Mouse (Mus musculus) E14TG2a.4 (cell line): ENCODE measurements around the gene Tab1.

Experiments used
- H3K27me3 ChIP-seq: 2 replicates; pipeline ENCODE4 v1.6.1; 2014; ENCODE audit warnings: low read length, control low read depth; ENCODE audit not compliant: insufficient read depth
- H3K36me3 ChIP-seq: 2 replicates; pipeline ENCODE4 v1.6.1; 2014; ENCODE audit warnings: low read length, control low read depth; ENCODE audit not compliant: insufficient read depth
- H3K4me1 ChIP-seq: replicated peaks from 2 replicates; pipeline ENCODE4 v1.6.1; 2014; ENCODE audit warnings: low read depth, low read length, control low read depth
- H3K4me3 ChIP-seq: replicated peaks from 2 replicates; pipeline ENCODE4 v1.5.1; 2014; ENCODE audit warnings: mild to moderate bottlenecking, low read length
- H3K9me3 ChIP-seq: 2 replicates; pipeline ENCODE4 v1.6.1; 2014; ENCODE audit warnings: low read length, control low read depth
- CTCF ChIP-seq: conservative IDR thresholded peaks from 2 replicates; pipeline ENCODE4 v1.5.1; 2014; ENCODE audit warnings: low read length
- NANOG ChIP-seq: IDR thresholded peaks from 2 replicates; pipeline ENCODE4 v1.6.1; 2014; ENCODE audit warnings: borderline replicate concordance, low read length, mixed read lengths
- POU5F1 ChIP-seq: IDR thresholded peaks from 2 replicates; pipeline ENCODE4 v1.6.1; 2014; ENCODE audit warnings: low read length, borderline replicate concordance

The Tab1 gene

GRCm38 (mm10) chr15:80160223-80160622 lies 27.3 kb downstream of the Tab1 start:
- peak overlapping the region; percentile 62 for H3K4me3 ChIP-seq
- H3K9me3 ChIP-seq = no peaks in the 10 kb centered on the region
- no peaks in the 10 kb centered on the region for H3K27me3 ChIP-seq
- peaks cover 88% of the 10 kb centered on the region for H3K4me1 ChIP-seq
- peaks cover 74% of the 10 kb centered on the region for H3K36me3 ChIP-seq
- TF ChIP-seq CTCF (no peak), POU5F1 (no peak), NANOG (no peak)

DNA sequence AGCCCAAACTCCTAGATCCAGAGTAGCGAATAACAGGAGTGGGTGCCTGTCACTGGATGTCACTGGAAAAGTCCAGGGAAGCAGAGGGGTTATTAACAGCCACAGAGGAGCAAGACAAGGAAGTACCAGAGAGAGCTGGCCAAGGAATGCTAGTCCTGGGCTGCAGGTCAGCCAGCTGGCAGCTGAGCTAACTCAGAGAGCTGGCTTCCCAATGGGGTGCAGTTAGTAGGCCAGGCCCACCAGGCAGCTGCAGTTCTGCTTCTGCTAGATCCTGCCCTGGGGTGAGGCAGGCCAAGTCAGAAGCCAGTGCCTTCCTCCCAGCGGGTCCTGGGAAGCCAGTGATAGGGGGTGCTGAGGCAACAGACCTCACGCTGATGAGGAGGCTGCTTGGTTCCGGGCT lies 27.8 kb downstream of the Tab1 start:
- H3K9me3 ChIP-seq = no peaks in the 10 kb centered on the region
- peaks cover 69% of the 10 kb centered on the region for H3K36me3 ChIP-seq
- TF ChIP-seq POU5F1 (no peak), CTCF (no peak), NANOG (no peak)

GRCm38 (mm10) chr15:80161199-80161598 lies 28.3 kb downstream of the Tab1 start:
- TF ChIP-seq POU5F1 (no peak), CTCF (no peak), NANOG (no peak)

More for the DNA sequence above, 27.8 kb downstream of the Tab1 start:
- peak overlapping the region; percentile 62 for H3K4me3 ChIP-seq
- H3K27me3 ChIP-seq = no peaks in the 10 kb centered on the region
- peaks cover 88% of the 10 kb centered on the region for H3K4me1 ChIP-seq

GRCm38 (mm10) chr15:80162401-80162964 lies 29.6 kb downstream of the Tab1 start:
- H3K27me3 ChIP-seq = no peaks in the 10 kb centered on the region
- no peak overlapping the region for H3K4me3 ChIP-seq
- no peak for TF ChIP-seq NANOG
- TF ChIP-seq POU5F1 = no peak
- TF ChIP-seq CTCF = no peak
- H3K36me3 ChIP-seq = peaks cover 54% of the 10 kb centered on the region
- H3K4me1 ChIP-seq = peaks cover 71% of the 10 kb centered on the region
- H3K9me3 ChIP-seq = no peaks in the 10 kb centered on the region

More at GRCm38 (mm10) chr15:80161199-80161598, 28.3 kb downstream of the Tab1 start:
- Histone ChIP-seq H3K9me3 (no peaks in the 10 kb centered on the region), H3K4me1 (peaks cover 83% of the 10 kb centered on the region), H3K4me3 (0 out of 2 replicates have a peak overlapping the region, but pooled peaks have one; percentile 62), H3K36me3 (peaks cover 64% of the 10 kb centered on the region), H3K27me3 (no peaks in the 10 kb centered on the region)

DNA sequence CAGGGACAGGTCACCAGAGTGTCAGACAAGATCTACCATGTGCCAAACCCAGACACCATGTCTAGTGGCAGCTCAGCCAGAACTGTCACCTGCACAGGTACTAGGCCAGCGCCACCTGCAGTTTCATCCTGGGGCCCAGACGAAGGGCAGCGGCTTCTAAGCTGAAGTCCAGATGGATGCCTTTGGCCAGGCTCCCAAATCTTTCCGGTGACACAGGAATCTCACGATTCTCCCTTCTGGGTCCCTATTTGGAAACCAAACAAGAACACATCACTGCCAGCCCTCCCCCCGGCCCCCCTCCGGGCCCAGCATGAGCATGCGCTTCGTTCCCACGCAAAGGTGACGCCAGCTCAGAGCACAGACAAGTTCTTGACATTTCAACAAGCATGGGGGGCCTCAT lies 30.3 kb downstream of the Tab1 start:
- peaks cover 46% of the 10 kb centered on the region for H3K36me3 ChIP-seq
- H3K27me3 ChIP-seq = no peaks in the 10 kb centered on the region
- H3K9me3 ChIP-seq = no peaks in the 10 kb centered on the region
- no peak for TF ChIP-seq CTCF
- no peak for TF ChIP-seq NANOG
- no peak overlapping the region for H3K4me3 ChIP-seq
- peaks cover 71% of the 10 kb centered on the region for H3K4me1 ChIP-seq

- no peak overlapping the region for H3K4me3 ChIP-seq
- no peaks in the 10 kb centered on the region for H3K27me3 ChIP-seq
- no peaks in the 10 kb centered on the region for H3K9me3 ChIP-seq
- TF ChIP-seq CTCF (no peak), POU5F1 (no peak), NANOG (no peak)
- peaks cover 70% of the 10 kb centered on the region for H3K4me1 ChIP-seq
- H3K36me3 ChIP-seq = peaks cover 41% of the 10 kb centered on the region
Measured at GRCm38 (mm10) chr15:80163716-80164115, 30.8 kb downstream of the Tab1 start.

GRCm38 (mm10) chr15:80165396-80165795 lies 32.5 kb downstream of the Tab1 start:
- Histone ChIP-seq H3K9me3 (no peaks in the 10 kb centered on the region), H3K4me1 (peaks cover 69% of the 10 kb centered on the region), H3K4me3 (no peak overlapping the region), H3K36me3 (peaks cover 30% of the 10 kb centered on the region), H3K27me3 (no peaks in the 10 kb centered on the region)
- TF ChIP-seq CTCF = no peak
- no peak for TF ChIP-seq POU5F1
- TF ChIP-seq NANOG = no peak

DNA sequence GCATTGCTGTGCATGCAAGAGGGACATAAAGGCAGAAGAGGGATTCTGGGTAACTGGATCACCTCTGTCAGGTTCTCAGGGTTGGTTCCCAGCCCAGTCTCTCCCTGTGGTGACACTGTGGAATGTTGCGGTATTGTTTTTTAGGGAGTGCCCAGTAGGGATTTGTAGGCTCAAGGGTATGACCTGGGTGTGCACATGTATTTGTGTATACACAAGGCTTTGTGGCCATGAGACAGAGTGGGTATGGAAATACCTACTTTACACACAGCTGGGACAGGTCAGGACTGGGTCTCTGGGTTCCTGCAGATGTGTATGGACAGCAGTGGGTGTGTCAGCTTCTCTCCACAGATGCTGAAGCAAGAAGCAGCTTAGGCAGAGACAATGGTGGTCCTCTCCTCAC lies 36.6 kb downstream of the Tab1 start:
- Histone ChIP-seq H3K9me3 (no peaks in the 10 kb centered on the region), H3K36me3 (no peaks in the 10 kb centered on the region), H3K27me3 (peaks cover 11% of the 10 kb centered on the region), H3K4me3 (peak overlapping the region; percentile 35), H3K4me1 (peaks cover 69% of the 10 kb centered on the region)
- TF ChIP-seq CTCF = no peak
- peak; percentile 35; the same call in 1 of the 2 replicates for TF ChIP-seq NANOG
- no peak for TF ChIP-seq POU5F1

DNA sequence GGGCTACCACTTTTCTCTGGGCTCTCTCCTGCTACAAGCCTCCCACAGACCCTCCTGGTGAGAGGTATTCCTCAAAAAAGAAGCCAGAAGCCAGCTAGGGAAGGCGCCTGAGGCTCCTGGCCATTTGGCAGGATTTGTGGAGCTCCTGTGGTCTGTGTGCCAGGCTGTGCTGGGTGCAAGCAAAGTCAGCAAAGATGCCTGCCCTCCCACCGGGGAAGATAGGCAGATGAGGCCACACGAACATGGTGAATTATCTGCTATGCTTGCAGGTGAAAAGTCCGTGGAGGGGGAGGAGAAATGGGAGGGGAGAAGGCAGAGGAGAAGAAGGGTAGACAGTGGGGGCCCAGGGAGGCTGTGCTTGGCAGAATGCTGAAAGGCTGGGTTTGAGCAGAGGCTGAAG lies 37.4 kb downstream of the Tab1 start:
- Histone ChIP-seq H3K27me3 (peaks cover 20% of the 10 kb centered on the region), H3K9me3 (no peaks in the 10 kb centered on the region), H3K4me1 (peaks cover 71% of the 10 kb centered on the region), H3K36me3 (no peaks in the 10 kb centered on the region), H3K4me3 (peak overlapping the region; percentile 35)
- TF ChIP-seq NANOG (no peak), CTCF (no peak), POU5F1 (no peak)
